Mouse (Mus musculus) neural tube, embryonic 11.5 days (tissue): ENCODE measurements at regions not wholly inside any gene's neighbourhood (a gene's known extent, or its start where the extent isn't known, plus 50 kb on each side); places are given as distances from the start of the nearest gene placed in this dataset.

ENCODE experiments used
- ATAC-seq: fragments of 200-750 bp; cut with Nextera tagmentation; 2 replicates; pipeline ENCODE4 v1.8.0; 2017; ENCODE audit warnings: moderate number of reproducible peaks, mild to moderate bottlenecking, moderate TSS enrichment, moderate library complexity; ENCODE audit not compliant: insufficient read depth, low FRiP score, low TSS enrichment
- DNase-seq: peaks from one replicate; pipeline ENCODE4 v3.0.0-alpha.2; 2015; ENCODE audit warnings: low spot score
- H3K27ac ChIP-seq: fragments of 300-500 bp; sonication (generic); 2 replicates; pipeline ENCODE4 v1.5.1; 2014; ENCODE audit warnings: low read depth, mild to moderate bottlenecking, low read length
- H3K27me3 ChIP-seq: fragments of 300-500 bp; sonication (generic); 2 replicates; pipeline ENCODE4 v1.6.1; 2014; ENCODE audit warnings: mild to moderate bottlenecking, low read length, mixed read lengths; ENCODE audit not compliant: control insufficient read depth, insufficient read depth
- H3K36me3 ChIP-seq: fragments of 300-500 bp; sonication (generic); 2 replicates; pipeline ENCODE4 v1.6.1; 2014; ENCODE audit warnings: mild to moderate bottlenecking, low read length, moderate library complexity, mixed read lengths; ENCODE audit not compliant: control insufficient read depth, insufficient read depth
- H3K4me1 ChIP-seq: fragments of 300-500 bp; sonication (generic); 2 replicates; pipeline ENCODE4 v1.6.1; 2014; ENCODE audit warnings: low read length, mixed read lengths; ENCODE audit not compliant: control insufficient read depth, insufficient read depth
- H3K4me2 ChIP-seq: fragments of 300-500 bp; sonication (generic); 2 replicates; pipeline ENCODE4 v1.6.1; 2014; ENCODE audit warnings: low read depth, mild to moderate bottlenecking, moderate library complexity
- H3K4me3 ChIP-seq: fragments of 300-500 bp; sonication (generic); 2 replicates; pipeline ENCODE4 v1.5.1; 2014; ENCODE audit warnings: low read depth, low read length
- H3K9ac ChIP-seq: fragments of 300-500 bp; sonication (generic); 2 replicates; pipeline ENCODE4 v1.6.1; 2014; ENCODE audit warnings: mild to moderate bottlenecking, low read length
- H3K9me3 ChIP-seq: fragments of 300-500 bp; sonication (generic); 2 replicates; pipeline ENCODE4 v1.6.1; 2016; ENCODE audit warnings: low read length; ENCODE audit not compliant: control insufficient read depth
- WGBS: fragments of 180-500 bp; shearing (Covaris S2); extraction: QIAGEN DNeasy Blood & Tissue Kit; methylation state at CpG from one replicate; pipeline ENCODE4 v1.1.7; 2014; 5-methylcytosine and 5-hydroxymethylcytosine counted together

DNA sequence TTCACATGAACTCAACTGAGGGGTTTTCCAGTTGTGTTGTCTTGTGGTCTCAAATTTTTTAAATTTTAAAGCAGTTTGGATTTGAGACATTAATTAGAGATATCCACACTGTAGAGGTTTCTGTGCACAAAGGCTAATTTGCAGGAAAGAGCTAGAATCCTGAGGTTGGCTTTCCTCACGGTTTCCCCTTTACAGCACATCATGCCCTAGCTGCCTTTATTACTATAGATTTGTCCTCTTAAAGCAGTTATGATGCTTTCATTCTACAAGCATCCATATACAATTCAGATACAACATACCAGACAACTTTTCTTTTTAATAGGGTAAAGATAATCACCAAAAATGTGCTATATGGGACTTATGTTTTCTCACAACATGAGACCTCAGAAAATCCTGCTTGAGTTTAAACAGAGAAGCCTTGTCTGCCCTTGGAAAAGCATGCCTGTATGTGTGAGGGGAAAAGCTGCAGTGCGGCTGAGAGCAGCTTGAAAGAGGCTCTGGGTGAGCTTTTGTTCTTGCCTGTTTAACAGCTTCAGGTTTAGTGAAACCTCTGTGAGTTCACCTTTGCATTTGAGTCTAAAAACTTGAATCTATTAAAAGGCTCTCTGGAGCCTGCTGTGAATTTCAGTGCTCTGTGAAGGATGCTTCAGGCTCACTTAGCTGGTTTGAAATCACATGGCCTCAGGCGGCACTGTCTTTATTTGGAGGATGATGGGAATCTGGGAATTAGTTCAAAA is 425.0 kb upstream of the Gm5150 start:
- Histone ChIP-seq H3K27me3 (no peaks in the 10 kb centered on the region), H3K4me2 (no peak overlapping the region), H3K36me3 (no peaks in the 10 kb centered on the region), H3K4me1 (no peaks in the 10 kb centered on the region), H3K9me3 (no peaks in the 10 kb centered on the region), H3K4me3 (no peak overlapping the region), H3K9ac (no peak overlapping the region), H3K27ac (no peak overlapping the region)
- DNase-seq (no peak), ATAC-seq (no peak)
- WGBS: 54% methylated on average over 3 of the region's 3 CpGs
